Mouse (Mus musculus): Measurements from ENCODE around the gene Kctd7.

Gene Kctd7

DNA sequence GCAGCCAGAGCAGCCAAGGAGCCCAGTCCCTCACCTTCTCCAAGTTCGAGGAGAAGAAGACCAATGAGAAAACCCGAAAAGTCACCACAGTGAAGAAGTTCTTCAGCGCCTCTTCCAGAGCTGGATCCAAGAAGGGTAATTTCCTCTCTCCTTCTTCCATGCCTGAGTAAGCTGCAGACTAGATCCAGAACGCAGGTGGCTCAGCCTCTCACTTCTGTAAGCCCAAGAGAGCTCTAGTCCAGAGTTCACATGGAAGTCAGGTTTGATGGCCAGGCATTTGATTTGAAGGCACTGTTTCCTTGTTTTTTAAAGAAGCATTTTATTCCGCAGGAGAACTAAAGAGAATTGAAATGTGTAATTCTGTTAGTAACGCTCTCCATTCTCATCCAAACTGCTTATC, 46.2 kb downstream of the Kctd7 start:
- DNase-seq (ENCODE audit: low spot score in 2 of 2): no peak

- DNase-seq (ENCODE audit: low spot score in 2 of 2): no peak
Observed at GRCm38 (mm10) chr5:130191865-130192264, 47.2 kb downstream of the Kctd7 start.

DNA sequence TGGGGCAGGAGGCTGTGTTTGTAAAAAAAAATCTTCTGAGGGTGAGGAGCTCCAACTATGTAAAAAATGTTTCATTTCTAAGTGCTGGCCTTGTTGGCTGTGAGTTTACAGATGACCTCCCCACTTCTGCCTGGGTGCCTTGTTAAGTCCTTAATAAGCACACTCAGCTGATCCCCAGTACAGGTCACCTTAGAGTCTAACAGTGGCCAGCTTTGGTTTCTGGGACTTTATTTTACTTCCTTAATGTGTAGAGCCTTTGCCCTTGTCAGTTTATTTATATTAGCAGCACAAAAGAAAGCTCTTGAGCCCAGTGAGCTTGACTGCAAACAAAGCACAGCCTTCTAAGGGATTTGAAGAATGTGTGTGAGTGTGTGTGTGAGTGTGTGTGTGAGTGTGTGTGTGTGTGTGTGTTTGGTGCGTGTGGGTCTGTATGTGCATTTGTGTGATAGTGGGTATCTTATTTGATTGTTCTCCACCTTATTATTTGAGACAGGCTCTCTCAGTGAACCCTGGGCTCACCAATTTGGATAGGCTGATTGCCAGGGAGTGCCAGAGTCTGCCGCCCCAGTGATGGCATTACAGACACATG, 47.8 kb downstream of the Kctd7 start:
- no peak for DNase-seq (ENCODE audit: low spot score in 2 of 2)

GRCm38 (mm10) chr5:130193760-130194159, 49.1 kb downstream of the Kctd7 start:
- DNase-seq (ENCODE audit: low spot score in 2 of 2): no peak

- no peak for DNase-seq (ENCODE audit: low spot score in 2 of 2)
Observed at GRCm38 (mm10) chr5:130196307-130196706, 51.6 kb downstream of the Kctd7 start.

DNA sequence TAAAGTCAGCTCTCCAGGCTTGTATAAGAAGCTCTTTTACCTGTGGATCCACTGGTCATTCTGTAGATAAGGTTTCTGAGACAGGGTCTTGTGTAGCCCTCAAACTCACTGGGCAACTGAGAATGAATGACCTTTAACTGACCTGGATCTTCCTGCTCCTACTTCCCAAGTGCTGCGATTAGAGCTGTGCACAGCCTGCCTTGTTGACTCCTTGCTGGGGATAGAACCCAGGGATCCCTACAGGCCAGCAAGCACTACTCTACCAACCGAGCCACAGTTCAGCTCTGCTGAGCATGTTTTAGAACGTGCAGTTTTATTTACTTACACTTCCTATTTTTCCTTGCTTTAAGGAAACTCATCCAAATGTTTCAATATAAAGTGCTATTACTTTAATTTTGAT, 52.8 kb downstream of the Kctd7 start:
- no peak for DNase-seq (ENCODE audit: low spot score in 2 of 2)

DNA sequence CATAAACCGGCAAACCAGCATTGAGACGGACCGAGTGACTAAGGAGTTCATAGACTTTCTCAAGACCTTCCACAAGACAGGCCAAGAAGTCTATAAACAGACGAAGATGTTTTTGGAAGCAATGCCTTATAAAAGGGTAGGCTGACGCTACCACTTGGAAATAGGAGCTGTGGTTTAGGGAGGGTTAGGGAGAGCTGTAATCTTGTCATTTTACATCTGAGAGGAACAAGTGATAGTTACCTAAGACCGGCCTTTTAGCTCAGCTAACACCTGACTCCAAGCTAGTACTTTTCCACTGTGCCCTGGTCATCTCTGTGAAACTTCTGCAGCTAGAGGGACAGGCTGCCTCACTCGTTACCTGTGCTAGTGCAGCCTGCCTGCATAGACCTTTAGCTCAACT, 53.3 kb downstream of the Kctd7 start:
- DNase-seq (ENCODE audit: low spot score in 2 of 2): no peak

DNA sequence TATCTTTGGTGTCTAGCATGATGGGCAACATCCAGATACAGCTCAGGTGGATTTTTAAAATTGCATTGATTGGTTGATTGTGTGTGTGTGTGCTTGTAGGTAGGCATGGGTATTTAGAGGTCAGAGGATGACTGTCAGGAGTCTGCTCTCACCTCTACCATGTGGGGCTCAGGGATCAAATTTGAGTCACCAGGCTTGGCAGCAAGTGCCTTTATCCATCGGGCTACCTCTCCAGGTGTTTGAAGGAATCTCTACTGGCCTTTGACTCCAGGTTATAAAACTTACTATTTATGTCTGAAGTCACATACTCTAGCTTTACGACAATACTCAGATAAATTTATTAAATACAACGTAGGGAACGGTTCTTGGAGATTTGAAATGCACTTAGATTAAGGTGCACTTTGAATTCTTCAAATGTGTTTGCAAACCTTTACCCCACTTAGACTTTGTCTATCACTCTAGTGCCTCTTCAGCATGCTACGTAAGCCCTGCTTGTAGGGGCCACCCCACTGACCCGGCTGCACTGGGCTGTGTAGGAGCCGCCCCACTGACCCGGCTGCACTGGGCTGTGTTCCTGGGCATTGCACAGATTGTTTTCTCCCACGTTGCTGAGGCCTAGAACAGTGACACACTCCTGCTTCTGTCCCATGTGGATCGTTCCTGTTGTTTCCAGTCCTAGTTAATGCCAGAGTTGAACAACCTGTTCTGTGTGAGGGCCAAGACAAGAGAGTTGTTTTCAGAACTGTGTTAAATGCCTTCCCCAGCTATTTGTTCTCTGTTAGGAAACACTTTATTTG, 55.8 kb downstream of the Kctd7 start:
- DNase-seq (ENCODE audit: low spot score in 2 of 2): no peak

GRCm38 (mm10) chr5:130203948-130204347, 59.3 kb downstream of the Kctd7 start:
- no peak for DNase-seq (ENCODE audit: low spot score in 2 of 2)

GRCm38 (mm10) chr5:130204560-130204959, 59.9 kb downstream of the Kctd7 start:
- no peak for DNase-seq (ENCODE audit: low spot score in 2 of 2)
